Mouse (Mus musculus): ENCODE data around the gene Tln2. TPM values are rescaled to one million over a fixed set of nuclear protein-coding genes. Genes with fewer than 3 reads are reported as not detected.
A peak's percentile ranks its signal among the peaks of the same experiment; 100 is the strongest.

Tln2 gene
- polyA plus RNA-seq, 2 experiments, result 0.98 to 2.5 TPM

GRCm38 (mm10) chr9:67170759-67171158 lies 388.7 kb downstream of the Tln2 start:
- no peak overlapping the region for H3K27ac ChIP-seq

DNA sequence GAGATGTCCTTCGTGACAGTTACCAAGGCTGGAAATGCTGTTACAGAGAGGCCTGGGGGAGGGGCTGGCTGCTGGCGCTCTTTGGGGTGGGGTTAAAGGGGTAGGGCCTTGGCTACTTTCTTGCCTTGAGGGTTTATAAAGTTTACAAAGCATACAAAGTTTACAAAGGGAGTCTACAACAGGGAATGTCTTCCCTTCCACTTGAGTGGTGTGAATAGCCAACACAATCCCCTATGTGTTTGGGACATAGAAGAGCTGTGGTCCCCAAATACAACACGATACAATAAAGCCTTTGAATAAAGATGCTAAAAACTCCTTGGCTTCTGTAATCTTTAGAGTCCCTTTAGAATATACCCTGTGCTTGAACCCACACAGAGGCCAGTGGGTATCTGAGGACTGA lies 389.5 kb downstream of the Tln2 start:
- Histone ChIP-seq H3K9ac (replicated peaks) (no peak overlapping the region), H3K4me2 (ENCODE audit: low read depth) (no peak overlapping the region), H3K27me3 (ENCODE audit: control insufficient read depth, insufficient read depth, low read length) (no peaks in the 10 kb centered on the region), H3K36me3 (replicated peaks; ENCODE audit: control insufficient read depth, insufficient read depth, low read depth) (no peaks in the 10 kb centered on the region), H3K4me1 (replicated peaks; ENCODE audit: control insufficient read depth in 2 of 2, insufficient read depth in 2 of 2, low read length in 1 of 2) (peaks cover 0 to 6% of the 10 kb centered on the region in 2 experiments; a peak in 2 of 4 replicates), H3K9me3 (ENCODE audit: control insufficient read depth, low read length) (peaks cover 2% of the 10 kb centered on the region), H3K4me3 (ENCODE audit: insufficient read depth in 1 of 2, low read depth in 2 of 2, low read length in 2 of 2) (no peak overlapping the region), H3K27ac (no peak overlapping the region)
- 48% methylated on average over 3 of the region's 3 CpGs for WGBS (ENCODE audit: insufficient replicate concordance)
- ATAC-seq (ENCODE audit: insufficient read depth) (no peak), DNase-seq (ENCODE audit: low read depth in 3 of 3, low spot score in 3 of 3) (no peak)
- TF ChIP-seq CTCF (IDR thresholded peaks at IDR 0.05; ENCODE audit: low read depth), result no peak
- no peak for TF ChIP-seq EP300 (IDR thresholded peaks at IDR 0.05; ENCODE audit: low read depth)

More at GRCm38 (mm10) chr9:67170759-67171158, 388.7 kb downstream of the Tln2 start:
- H3K9me3 ChIP-seq (ENCODE audit: control insufficient read depth, low read length), result peaks cover 2% of the 10 kb centered on the region
- no peak overlapping the region for H3K9ac ChIP-seq (replicated peaks)
- DNase-seq (ENCODE audit: low read depth in 3 of 3, low spot score in 3 of 3) (peak in 1 of 3 experiments; percentile 11), ATAC-seq (ENCODE audit: insufficient read depth) (peak; percentile 55; the same call in 1 of the 2 replicates)
- 13% methylated on average over 8 of the region's 8 CpGs for WGBS (ENCODE audit: insufficient replicate concordance)
- no peak for TF ChIP-seq CTCF (IDR thresholded peaks at IDR 0.05; ENCODE audit: low read depth)
- no peak for TF ChIP-seq EP300 (IDR thresholded peaks at IDR 0.05; ENCODE audit: low read depth)
- no peak overlapping the region for H3K4me3 ChIP-seq (ENCODE audit: insufficient read depth in 1 of 2, low read depth in 2 of 2, low read length in 2 of 2)
- H3K4me1 ChIP-seq (replicated peaks; ENCODE audit: control insufficient read depth in 2 of 2, insufficient read depth in 2 of 2, low read length in 1 of 2), result peaks cover 0 to 6% of the 10 kb centered on the region in 2 experiments; a peak in 2 of 4 replicates
- no peaks in the 10 kb centered on the region for H3K36me3 ChIP-seq (replicated peaks; ENCODE audit: control insufficient read depth, insufficient read depth, low read depth)
- no peak overlapping the region for H3K4me2 ChIP-seq (ENCODE audit: low read depth)
- no peaks in the 10 kb centered on the region for H3K27me3 ChIP-seq (ENCODE audit: control insufficient read depth, insufficient read depth, low read length)

MicroRNA genes within 50 kb of the gene (microRNA counts, 519-probe panel; counts per million panel counts)
- 69.9 counts per million for microRNA mmu-miR-190

Small RNA genes within 50 kb of the gene (microRNA-seq; reads per million reads assigned to microRNA genes)
- gene Mir190a, result 71.4 reads per million, percentile 44 among the genes with 10 or more reads in this experiment

Other genes with a start within 250 kb of the Tln2 start
- not detected in 2 replicates for gene C2cd4b, start 199.7 kb upstream of the Tln2 start, polyA plus RNA-seq (2012; rRNA removed)
- gene C2cd4b, start 199.7 kb upstream of the Tln2 start, polyA plus RNA-seq (2014; fragmentation: Nextera tagmentation; extraction: Ambion mirVana), result not detected in 2 replicates

Data from liver, embryonic 14.5 days (tissue).